Mouse (Mus musculus) forebrain, embryonic 10.5 days (tissue): ENCODE results near the gene Apopt1. TPM values are rescaled to one million over a fixed set of nuclear protein-coding genes. Genes with fewer than 3 reads are reported as not detected.

Source experiments
- DNase-seq: peaks from one replicate; pipeline ENCODE4 v3.0.0-alpha.2; 2017; ENCODE audit warnings: low spot score; ENCODE audit errors: extremely low spot score
- H3K27ac ChIP-seq: fragments of 300-500 bp; sonication (generic); 2 replicates; pipeline ENCODE4 v1.5.1; 2016; ENCODE audit warnings: mild to moderate bottlenecking
- H3K27me3 ChIP-seq: fragments of 300-500 bp; sonication (generic); 2 replicates; pipeline ENCODE4 v1.6.1; 2016; ENCODE audit warnings: mild to moderate bottlenecking; ENCODE audit not compliant: poor library complexity, severe bottlenecking
- H3K36me3 ChIP-seq: fragments of 300-500 bp; sonication (generic); replicated peaks from 2 replicates; pipeline ENCODE4 v1.6.1; 2016; ENCODE audit warnings: mild to moderate bottlenecking, moderate library complexity
- H3K4me1 ChIP-seq: fragments of 300-500 bp; sonication (generic); 2 replicates; pipeline ENCODE4 v1.6.1; 2016
- H3K4me3 ChIP-seq: fragments of 300-500 bp; sonication (generic); 2 replicates; pipeline ENCODE4 v1.5.1; 2016; ENCODE audit warnings: mild to moderate bottlenecking, moderate library complexity
- H3K9me3 ChIP-seq: fragments of 300-500 bp; sonication (generic); 2 replicates; pipeline ENCODE4 v1.6.1; 2016; ENCODE audit warnings: mild to moderate bottlenecking, moderate library complexity
- WGBS: fragments of 180-500 bp; shearing (Covaris S2); methylation state at CpG from one replicate; pipeline ENCODE4 v1.1.7; 2016; 5-methylcytosine and 5-hydroxymethylcytosine counted together
- polyA plus RNA-seq: library from polyadenylated mRNA; unstranded; fragments of >200 nt; fragmentation: Nextera tagmentation; extraction: Ambion mirVana; gene quantifications from 2 replicates; pipeline ENCODE4 v1.2.1, GENCODE M21; 2016

Apopt1 gene
- polyA plus RNA-seq, 1 experiment from 2014 or later = 57.9 TPM

DNA sequence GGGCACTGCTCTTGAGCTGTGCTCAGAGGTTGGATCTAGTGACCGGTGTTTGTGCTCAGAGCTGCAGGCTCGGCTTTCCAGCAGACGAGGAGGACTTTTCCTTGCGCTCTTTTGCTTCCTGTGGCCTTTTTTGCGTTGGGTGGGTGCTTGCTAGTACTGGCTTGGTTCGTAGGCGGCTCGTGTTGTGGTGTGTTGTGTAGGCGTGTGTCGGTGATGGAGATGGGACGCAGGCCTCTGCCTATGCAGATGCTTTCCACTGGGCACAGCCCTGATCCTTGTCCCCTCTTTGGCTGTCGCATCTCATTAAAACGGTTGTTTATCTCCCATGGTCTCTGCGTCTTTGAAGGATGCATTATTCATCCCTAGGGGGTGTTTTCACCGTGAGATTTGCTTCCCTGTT, 61.8 kb downstream of the Apopt1 start:
- WGBS = 87% methylated on average over 15 of the region's 15 CpGs
- H3K4me1 ChIP-seq = peaks cover 5% of the 10 kb centered on the region
- peaks cover 90% of the 10 kb centered on the region for H3K36me3 ChIP-seq
- no peaks in the 10 kb centered on the region for H3K27me3 ChIP-seq
- no peak overlapping the region for H3K4me3 ChIP-seq
- H3K27ac ChIP-seq = no peak overlapping the region
- H3K9me3 ChIP-seq = no peaks in the 10 kb centered on the region; the same call in 1 of the 2 replicates
- no peak for DNase-seq

DNA sequence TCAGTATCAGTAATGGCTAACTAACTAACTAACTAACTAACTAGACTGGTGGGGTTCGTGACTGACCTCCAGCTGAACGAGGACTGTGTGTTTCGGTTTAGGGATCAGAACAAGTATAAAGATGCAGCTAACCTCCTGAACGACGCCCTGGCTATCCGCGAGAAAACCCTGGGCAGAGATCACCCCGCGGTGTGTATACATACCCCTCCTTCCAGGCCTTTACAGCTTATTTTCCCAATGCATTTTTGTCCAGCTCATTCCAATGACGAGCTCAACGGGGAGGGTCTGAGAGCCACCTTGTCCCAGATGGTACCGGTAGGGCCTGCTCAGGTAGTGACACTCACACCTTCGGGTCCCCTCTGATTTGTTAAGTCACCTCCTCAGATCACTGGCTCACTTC, 64.9 kb downstream of the Apopt1 start:
- Histone ChIP-seq H3K27ac (no peak overlapping the region), H3K27me3 (no peaks in the 10 kb centered on the region), H3K4me1 (no peaks in the 10 kb centered on the region), H3K9me3 (no peaks in the 10 kb centered on the region; the same call in 1 of the 2 replicates), H3K36me3 (peaks cover 99% of the 10 kb centered on the region), H3K4me3 (no peak overlapping the region)
- DNase-seq = no peak
- WGBS = 95% methylated on average over 13 of the region's 13 CpGs

DNA sequence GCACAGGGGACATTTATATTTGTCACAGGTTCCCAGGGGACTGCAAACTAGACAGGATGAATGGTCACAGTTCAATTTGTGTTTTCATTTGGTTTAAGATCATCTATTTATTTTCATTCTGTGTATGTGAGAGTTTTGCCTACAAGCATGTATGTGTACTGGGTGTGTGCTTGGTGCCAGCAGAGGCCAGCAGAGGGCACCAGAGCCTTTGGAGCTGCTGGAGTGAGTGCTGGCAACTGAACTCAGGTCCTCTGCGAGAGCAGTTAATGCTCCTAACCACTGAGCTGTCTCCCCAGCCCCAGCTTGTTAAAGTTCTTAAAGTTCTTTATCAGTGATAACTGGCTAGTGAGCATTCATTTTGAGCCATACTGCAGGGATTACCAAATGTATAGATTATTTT, 66.5 kb downstream of the Apopt1 start:
- no peaks in the 10 kb centered on the region for H3K27me3 ChIP-seq
- no peak overlapping the region for H3K27ac ChIP-seq
- no peaks in the 10 kb centered on the region; the same call in 1 of the 2 replicates for H3K9me3 ChIP-seq
- no peaks in the 10 kb centered on the region for H3K4me1 ChIP-seq
- peaks cover 99% of the 10 kb centered on the region for H3K36me3 ChIP-seq
- WGBS = 98% methylated on average over 1 of the region's 1 CpGs
- no peak for DNase-seq
- H3K4me3 ChIP-seq = no peak overlapping the region

DNA sequence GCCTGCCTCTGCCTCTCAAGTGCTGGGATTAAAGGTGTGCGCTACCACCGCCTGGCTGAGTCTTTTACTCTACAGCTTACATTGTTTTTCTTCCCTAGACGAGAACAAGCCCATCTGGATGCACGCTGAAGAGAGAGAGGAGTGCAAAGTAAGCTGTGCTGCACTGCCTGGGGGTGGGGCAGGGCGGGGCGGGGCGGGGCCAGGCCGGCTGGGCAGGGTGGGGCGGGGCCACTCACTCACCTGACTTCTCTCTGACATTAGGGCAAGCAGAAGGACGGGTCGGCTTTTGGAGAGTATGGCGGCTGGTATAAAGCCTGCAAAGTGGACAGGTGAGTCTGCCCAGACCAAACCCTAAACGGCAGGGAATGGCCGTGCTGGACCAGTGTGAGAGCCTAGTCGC, 72.1 kb downstream of the Apopt1 start:
- H3K27ac ChIP-seq = no peak overlapping the region
- H3K36me3 ChIP-seq = peaks cover 100% of the 10 kb centered on the region
- 73% methylated on average over 15 of the region's 15 CpGs for WGBS
- no peaks in the 10 kb centered on the region for H3K4me1 ChIP-seq
- H3K4me3 ChIP-seq = no peak overlapping the region
- H3K27me3 ChIP-seq = no peaks in the 10 kb centered on the region
- DNase-seq = no peak
- H3K9me3 ChIP-seq = no peaks in the 10 kb centered on the region

DNA sequence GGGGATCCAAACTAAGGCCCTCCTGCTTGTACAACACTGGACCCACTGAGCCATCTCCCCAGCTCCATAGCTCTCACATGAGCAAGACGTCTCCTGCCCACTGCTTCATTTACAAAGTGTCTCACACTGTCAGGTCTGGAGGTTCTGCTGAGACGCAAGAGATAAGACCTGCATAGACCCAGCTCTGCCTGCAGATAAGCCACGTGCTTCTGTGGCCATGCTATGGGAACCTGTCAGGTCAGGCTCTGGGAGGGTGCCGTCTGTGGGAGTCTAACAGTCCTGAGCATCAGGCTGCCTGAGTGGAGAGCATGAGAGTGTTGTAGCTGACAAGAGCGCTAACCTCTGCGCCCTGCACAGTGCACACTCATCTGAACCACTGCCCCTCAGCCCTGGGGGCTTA, 74.0 kb downstream of the Apopt1 start:
- DNase-seq = no peak
- Histone ChIP-seq H3K36me3 (peaks cover 100% of the 10 kb centered on the region), H3K27ac (no peak overlapping the region), H3K9me3 (no peaks in the 10 kb centered on the region), H3K27me3 (no peaks in the 10 kb centered on the region), H3K4me1 (no peaks in the 10 kb centered on the region), H3K4me3 (no peak overlapping the region)
- WGBS = 92% methylated on average over 6 of the region's 6 CpGs

DNA sequence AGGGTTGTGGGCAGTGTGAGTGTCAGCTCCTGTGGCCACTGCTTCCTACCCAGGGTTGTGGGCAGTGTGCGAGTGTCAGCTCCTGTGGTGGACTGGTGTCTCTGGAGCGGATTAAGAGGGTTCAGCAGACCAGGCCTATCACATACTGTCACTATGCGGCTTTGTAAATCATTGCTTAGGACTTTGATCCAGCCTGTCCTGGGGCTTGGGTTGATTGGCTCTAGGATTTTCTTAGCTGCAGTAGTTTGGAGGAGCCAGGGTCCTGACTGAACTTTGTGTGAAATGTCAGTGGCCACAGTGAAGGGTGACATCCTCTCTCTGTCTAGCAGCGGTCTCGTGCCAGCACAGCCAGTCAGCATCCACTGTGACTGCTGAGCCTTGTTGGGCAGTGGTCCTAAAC, 77.0 kb downstream of the Apopt1 start:
- Histone ChIP-seq H3K9me3 (no peaks in the 10 kb centered on the region), H3K4me3 (no peak overlapping the region), H3K27ac (no peak overlapping the region), H3K27me3 (no peaks in the 10 kb centered on the region), H3K4me1 (no peaks in the 10 kb centered on the region), H3K36me3 (peaks cover 100% of the 10 kb centered on the region)
- WGBS = 96% methylated on average over 5 of the region's 5 CpGs
- no peak for DNase-seq

DNA sequence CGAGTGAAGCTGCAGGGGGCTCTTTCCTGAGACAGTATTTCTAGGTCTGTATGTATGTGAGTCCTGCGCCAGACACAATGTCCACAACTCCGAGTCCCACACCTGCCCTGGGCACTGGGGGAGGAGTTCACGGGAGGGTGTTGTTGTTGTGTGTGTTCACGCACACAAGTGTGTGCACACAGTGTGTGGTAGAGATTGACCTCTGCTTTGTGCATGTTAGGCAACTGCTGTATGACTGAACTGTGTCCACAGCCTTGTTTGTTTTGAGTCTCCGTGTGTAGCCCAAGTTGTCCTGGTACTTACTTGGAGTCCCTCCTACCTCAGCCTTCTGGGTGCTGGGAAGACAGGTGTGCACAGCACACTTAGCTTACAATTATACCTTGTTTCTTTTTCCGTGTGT, 77.6 kb downstream of the Apopt1 start:
- WGBS = 94% methylated on average over 7 of the region's 7 CpGs
- Histone ChIP-seq H3K27me3 (no peaks in the 10 kb centered on the region), H3K27ac (no peak overlapping the region), H3K36me3 (peaks cover 100% of the 10 kb centered on the region), H3K4me3 (no peak overlapping the region), H3K9me3 (no peaks in the 10 kb centered on the region), H3K4me1 (no peaks in the 10 kb centered on the region)
- DNase-seq = no peak

DNA sequence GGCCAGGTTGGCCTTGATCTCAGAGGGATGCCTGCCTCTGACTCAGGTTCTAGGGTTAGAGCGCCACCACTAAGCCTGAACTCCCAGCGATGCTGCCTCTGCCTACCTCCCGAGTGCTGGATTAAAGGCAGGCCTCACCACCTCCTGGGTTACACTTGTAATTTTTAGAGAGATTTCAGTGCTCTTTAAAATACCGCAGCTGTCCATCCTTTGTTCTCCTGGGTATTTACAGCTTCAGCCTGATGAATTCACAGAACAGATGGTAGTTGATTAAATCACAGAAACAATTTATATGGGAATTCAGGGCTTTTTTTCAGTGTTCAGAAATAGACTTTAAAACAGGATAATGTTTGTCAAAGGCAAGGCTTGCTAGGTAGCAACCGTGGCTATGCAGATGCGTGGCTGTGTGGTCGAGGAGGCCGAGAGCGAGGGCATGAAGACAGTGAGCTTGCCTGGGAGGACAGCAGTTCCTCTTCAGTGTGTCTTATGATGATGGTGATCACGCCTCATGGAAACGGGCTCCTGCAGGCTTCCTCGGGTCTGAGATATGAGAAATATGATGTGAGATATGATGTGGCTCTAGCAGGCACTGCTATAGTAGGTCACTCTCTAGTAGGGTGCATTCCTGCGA, 78.5 kb downstream of the Apopt1 start:
- no peaks in the 10 kb centered on the region for H3K9me3 ChIP-seq
- H3K27ac ChIP-seq = no peak overlapping the region
- no peaks in the 10 kb centered on the region for H3K27me3 ChIP-seq
- H3K4me3 ChIP-seq = no peak overlapping the region
- DNase-seq = no peak
- H3K4me1 ChIP-seq = no peaks in the 10 kb centered on the region
- H3K36me3 ChIP-seq = peaks cover 100% of the 10 kb centered on the region
- WGBS = 94% methylated on average over 13 of the region's 13 CpGs

DNA sequence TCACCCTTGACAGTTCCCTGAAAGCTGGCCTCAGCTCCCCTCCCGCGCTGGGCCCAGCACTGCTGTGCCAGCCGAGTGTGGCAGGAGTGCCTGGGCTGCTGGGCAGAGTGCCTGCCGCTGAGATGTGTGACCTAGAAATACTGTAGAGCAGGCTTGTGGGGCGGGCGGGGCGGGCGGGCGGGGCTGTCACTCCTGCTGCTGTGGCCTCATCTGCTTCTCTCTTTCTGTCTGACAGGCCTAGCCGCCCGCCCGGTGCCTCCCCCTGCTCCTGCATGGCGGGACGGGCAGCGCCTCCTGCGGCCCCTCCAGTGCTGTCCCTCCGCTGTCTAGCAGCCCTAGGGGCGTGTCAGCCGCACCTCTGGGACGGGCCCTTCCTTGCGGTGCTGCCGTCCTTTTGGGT, 81.0 kb downstream of the Apopt1 start:
- Histone ChIP-seq H3K36me3 (peaks cover 99% of the 10 kb centered on the region), H3K4me3 (no peak overlapping the region), H3K27me3 (no peaks in the 10 kb centered on the region), H3K27ac (no peak overlapping the region), H3K4me1 (no peaks in the 10 kb centered on the region), H3K9me3 (no peaks in the 10 kb centered on the region)
- DNase-seq = no peak
- WGBS = 89% methylated on average over 22 of the region's 22 CpGs

DNA sequence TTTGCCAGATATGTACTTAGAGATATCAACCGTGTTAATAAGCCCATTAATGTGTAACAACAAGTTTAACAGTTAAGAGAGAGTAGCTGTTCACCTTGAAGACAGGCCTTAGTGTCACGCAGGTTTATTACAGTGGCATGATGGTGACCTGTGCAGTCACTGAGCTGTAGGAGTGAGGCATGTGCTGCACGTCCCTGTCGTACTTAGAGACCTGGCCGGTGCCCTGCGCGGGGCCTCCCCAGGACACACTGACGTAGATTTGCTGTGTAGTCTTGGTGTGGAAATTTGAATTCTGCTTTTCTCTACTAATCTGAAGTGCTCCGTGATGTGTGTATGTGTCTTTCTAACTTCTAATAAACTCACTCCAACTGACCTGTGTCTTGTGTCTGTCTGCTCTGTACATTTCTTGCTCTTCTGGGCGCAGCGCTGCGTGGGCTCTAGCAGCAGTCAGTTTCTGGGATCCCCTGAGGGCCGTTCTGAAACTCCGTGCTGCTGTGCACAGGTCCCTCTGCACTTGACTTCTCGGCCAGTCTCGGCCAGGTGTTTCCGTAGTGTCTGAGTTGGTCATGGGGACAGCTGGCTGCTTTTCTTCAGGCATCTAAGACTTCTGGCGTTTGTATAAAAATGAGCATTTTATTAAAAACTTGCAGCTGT, 81.6 kb downstream of the Apopt1 start:
- WGBS = 92% methylated on average over 18 of the region's 18 CpGs
- Histone ChIP-seq H3K27me3 (no peaks in the 10 kb centered on the region), H3K27ac (no peak overlapping the region), H3K9me3 (no peaks in the 10 kb centered on the region), H3K4me1 (no peaks in the 10 kb centered on the region), H3K36me3 (peaks cover 98% of the 10 kb centered on the region), H3K4me3 (no peak overlapping the region)
- DNase-seq = no peak

DNA sequence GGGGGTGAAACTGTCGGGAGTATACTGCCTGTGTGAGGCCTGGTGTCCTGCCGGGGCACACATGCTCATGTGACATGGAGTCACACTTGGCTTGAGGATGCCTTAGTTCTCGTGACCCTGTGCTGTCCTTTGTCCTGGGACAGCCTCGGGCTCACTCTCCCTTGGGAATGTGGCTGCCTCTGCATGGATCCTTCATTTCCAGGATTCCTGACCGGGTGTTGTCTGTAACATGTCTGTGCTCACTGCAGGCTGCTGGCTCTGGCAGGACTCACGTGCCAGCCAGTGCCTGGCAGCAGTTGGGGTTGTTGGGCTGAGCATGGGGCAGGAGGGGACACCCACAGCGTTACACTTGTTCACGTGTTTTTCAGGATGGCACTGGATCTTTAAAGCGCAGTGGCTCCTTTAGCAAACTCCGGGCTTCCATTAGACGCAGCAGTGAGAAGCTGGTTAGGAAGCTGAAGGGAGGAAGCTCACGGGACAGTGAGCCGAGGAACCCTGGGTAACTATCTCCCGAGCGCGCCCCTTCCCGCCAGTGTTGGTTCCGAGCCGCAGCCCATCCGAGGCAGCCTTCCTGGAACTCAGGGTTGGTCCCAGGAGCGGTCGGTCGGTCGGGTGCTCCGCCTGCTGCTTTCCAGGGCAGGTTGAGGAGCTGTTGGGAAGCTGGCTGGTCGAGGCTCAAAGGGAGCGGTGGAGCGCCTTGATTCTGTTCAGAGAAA, 82.3 kb downstream of the Apopt1 start:
- Histone ChIP-seq H3K27me3 (no peaks in the 10 kb centered on the region), H3K9me3 (no peaks in the 10 kb centered on the region), H3K36me3 (peaks cover 96% of the 10 kb centered on the region), H3K4me1 (no peaks in the 10 kb centered on the region), H3K4me3 (no peak overlapping the region), H3K27ac (no peak overlapping the region)
- WGBS = 93% methylated on average over 28 of the region's 28 CpGs
- no peak for DNase-seq

DNA sequence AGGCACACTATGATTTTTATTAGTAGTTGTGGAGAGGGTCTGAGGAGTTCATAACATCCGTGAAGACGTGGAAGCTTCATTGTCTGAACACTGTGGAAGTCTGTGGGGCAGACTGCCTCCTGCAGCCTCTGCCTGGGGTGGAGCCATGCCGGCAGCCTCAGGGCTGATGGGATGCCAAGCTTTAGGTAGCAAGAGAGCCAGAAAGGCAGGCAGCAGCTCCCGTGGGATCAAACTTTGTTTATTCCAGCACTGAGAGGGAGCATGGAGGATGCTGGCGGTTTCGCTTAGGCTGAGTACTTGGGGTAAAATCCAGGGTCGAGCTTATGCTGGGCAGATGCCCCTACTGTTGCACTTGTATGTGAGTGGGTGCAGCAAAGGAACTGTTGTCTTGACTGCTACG, 84.2 kb downstream of the Apopt1 start:
- H3K4me3 ChIP-seq = no peak overlapping the region
- DNase-seq = no peak
- peaks cover 96% of the 10 kb centered on the region for H3K36me3 ChIP-seq
- H3K4me1 ChIP-seq = no peaks in the 10 kb centered on the region
- WGBS = 92% methylated on average over 8 of the region's 8 CpGs
- no peak overlapping the region for H3K27ac ChIP-seq
- H3K9me3 ChIP-seq = no peaks in the 10 kb centered on the region
- H3K27me3 ChIP-seq = no peaks in the 10 kb centered on the region

DNA sequence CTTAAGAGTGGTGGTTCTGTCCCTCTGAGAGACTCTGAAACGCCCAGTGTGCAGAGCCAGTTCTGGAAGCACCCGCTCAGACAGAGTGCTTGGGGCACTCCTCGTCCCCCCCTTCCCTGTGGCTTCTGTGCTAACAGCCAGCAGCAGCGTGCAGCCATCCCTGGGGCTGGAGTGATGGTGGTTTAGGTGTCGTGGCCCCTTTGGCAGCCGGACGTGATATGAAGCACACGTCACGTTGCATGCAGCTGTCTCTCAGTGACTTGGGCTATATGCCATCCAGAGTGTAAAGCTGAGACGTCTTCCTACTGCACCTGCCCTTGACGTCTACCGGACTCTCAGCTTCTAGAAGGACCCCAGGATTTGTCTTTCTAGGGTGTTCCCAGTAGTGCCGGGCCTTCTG, 85.4 kb downstream of the Apopt1 start:
- no peak for DNase-seq
- H3K27me3 ChIP-seq = no peaks in the 10 kb centered on the region
- peaks cover 96% of the 10 kb centered on the region for H3K36me3 ChIP-seq
- H3K4me3 ChIP-seq = no peak overlapping the region
- WGBS = 91% methylated on average over 13 of the region's 13 CpGs
- no peaks in the 10 kb centered on the region for H3K4me1 ChIP-seq
- no peaks in the 10 kb centered on the region for H3K9me3 ChIP-seq
- no peak overlapping the region for H3K27ac ChIP-seq
